Mouse (Mus musculus) olfactory bulb, adult 2 months (tissue): ENCODE results near the gene Platr17. TPM values are rescaled to one million over a fixed set of nuclear protein-coding genes. Genes with fewer than 3 reads are reported as not detected.

ENCODE experiments used
- H3K27ac ChIP-seq: fragments of 200-500 bp; 2 replicates; pipeline ENCODE4 v1.5.1; 2012; ENCODE audit warnings: low read depth, low read length; ENCODE audit not compliant: insufficient read depth
- H3K4me1 ChIP-seq: fragments of 200-500 bp; 2 replicates; pipeline ENCODE4 v1.6.1; 2012; ENCODE audit warnings: low read length; ENCODE audit not compliant: control insufficient read depth, insufficient read depth
- H3K4me3 ChIP-seq: fragments of 200-500 bp; 2 replicates; pipeline ENCODE4 v1.5.1; 2012; ENCODE audit warnings: mild to moderate bottlenecking, low read depth, low read length, moderate library complexity; ENCODE audit not compliant: insufficient read depth
- CTCF ChIP-seq: fragments of 200-500 bp; IDR thresholded peaks from 2 replicates; pipeline ENCODE4 v1.5.1; 2012; ENCODE audit warnings: low read depth, mild to moderate bottlenecking, low read length, moderate library complexity; ENCODE audit not compliant: insufficient read depth
- POLR2A ChIP-seq: fragments of 200-500 bp; IDR thresholded peaks from 2 replicates; pipeline ENCODE4 v1.6.1; 2012; ENCODE audit warnings: mild to moderate bottlenecking, low read depth, low read length, moderate library complexity; ENCODE audit not compliant: insufficient read depth
- WGBS: fragments of 180-500 bp; shearing (Covaris S2); methylation state at CpG from one replicate; pipeline ENCODE4 v1.1.7; 2018; 5-methylcytosine and 5-hydroxymethylcytosine counted together
- polyA plus RNA-seq: library from polyadenylated mRNA; stranded (reverse); fragments of >200 nt; gene quantifications from 2 replicates; pipeline ENCODE4 v1.2.4, GENCODE M21; 2012; ENCODE audit warnings: low replicate concordance; ENCODE audit not compliant: missing spikeins, insufficient read depth, insufficient read length

Gene Platr17
- polyA plus RNA-seq, 1 experiment: not detected

GRCm38 (mm10) chr17:33911052-33911812 lies 6.3 kb downstream of the Platr17 start:
- TF ChIP-seq POLR2A (no peak), CTCF (no peak)
- H3K4me1 ChIP-seq: peaks cover 19% of the 10 kb centered on the region
- no peak overlapping the region for H3K4me3 ChIP-seq
- WGBS: 88% methylated on average over 31 of the region's 31 CpGs
- H3K27ac ChIP-seq: no peak overlapping the region

GRCm38 (mm10) chr17:33911813-33912414 lies 7.0 kb downstream of the Platr17 start:
- no peak for TF ChIP-seq CTCF
- 90% methylated on average over 28 of the region's 28 CpGs for WGBS
- peaks cover 22% of the 10 kb centered on the region for H3K4me1 ChIP-seq
- no peak overlapping the region for H3K4me3 ChIP-seq
- no peak overlapping the region for H3K27ac ChIP-seq

- Histone ChIP-seq H3K4me1 (peaks cover 30% of the 10 kb centered on the region), H3K4me3 (no peak overlapping the region), H3K27ac (no peak overlapping the region)
- TF ChIP-seq CTCF: no peak
- no peak for TF ChIP-seq POLR2A
- WGBS: 88% methylated on average over 10 of the region's 10 CpGs
These were observed 8.3 kb downstream of the Platr17 start for GRCm38 (mm10) chr17:33913264-33913663.

GRCm38 (mm10) chr17:33913905-33914304 lies 9.0 kb downstream of the Platr17 start:
- peaks cover 31% of the 10 kb centered on the region for H3K4me1 ChIP-seq
- 93% methylated on average over 8 of the region's 8 CpGs for WGBS
- TF ChIP-seq CTCF: no peak
- no peak overlapping the region for H3K27ac ChIP-seq
- H3K4me3 ChIP-seq: no peak overlapping the region

GRCm38 (mm10) chr17:33914969-33915391 lies 10.0 kb downstream of the Platr17 start:
- 57% methylated on average over 13 of the region's 13 CpGs for WGBS
- Histone ChIP-seq H3K27ac (no peak overlapping the region), H3K4me3 (no peak overlapping the region), H3K4me1 (peaks cover 36% of the 10 kb centered on the region)
- no peak for TF ChIP-seq CTCF
- TF ChIP-seq POLR2A: no peak

- Histone ChIP-seq H3K27ac (peak within 1 kb of the TSS; percentile 4; the same call in 1 of the 2 replicates), H3K4me1 (peaks cover 36% of the 10 kb centered on the region), H3K4me3 (peak within 1 kb of the TSS; percentile 50)
- TF ChIP-seq POLR2A (no peak; the same call in 1 of the 2 replicates), CTCF (no peak)
- WGBS: under 1% methylated on average over 34 of the region's 34 CpGs
These were observed 10.8 kb downstream of the Platr17 start, which contains the start of the genes Tapbp and Zbtb22 for GRCm38 (mm10) chr17:33915671-33916250. Tapbp (plus strand) TSS chr17:33915899. Zbtb22 (plus strand) TSS chr17:33915904.

- peak overlapping the region; percentile 50 for H3K4me3 ChIP-seq
- TF ChIP-seq CTCF: no peak
- TF ChIP-seq POLR2A: no peak
- WGBS: 1% methylated on average over 19 of the region's 20 CpGs
- no peak overlapping the region for H3K27ac ChIP-seq
- H3K4me1 ChIP-seq: peaks cover 37% of the 10 kb centered on the region
These were observed 11.4 kb downstream of the Platr17 start for GRCm38 (mm10) chr17:33916294-33916693.

GRCm38 (mm10) chr17:33916847-33917655 lies 12.1 kb downstream of the Platr17 start:
- Histone ChIP-seq H3K4me3 (peak overlapping the region; percentile 50; the same call in 1 of the 2 replicates), H3K4me1 (peaks cover 34% of the 10 kb centered on the region), H3K27ac (no peak overlapping the region)
- TF ChIP-seq CTCF: no peak
- TF ChIP-seq POLR2A: no peak
- 70% methylated on average over 31 of the region's 31 CpGs for WGBS
